Mouse (Mus musculus): ENCODE data around the gene Efhb. TPM values are rescaled to one million over a fixed set of nuclear protein-coding genes. Genes with fewer than 3 reads are reported as not detected.

The Efhb gene
- polyA plus RNA-seq, 1 experiment: not detected

DNA sequence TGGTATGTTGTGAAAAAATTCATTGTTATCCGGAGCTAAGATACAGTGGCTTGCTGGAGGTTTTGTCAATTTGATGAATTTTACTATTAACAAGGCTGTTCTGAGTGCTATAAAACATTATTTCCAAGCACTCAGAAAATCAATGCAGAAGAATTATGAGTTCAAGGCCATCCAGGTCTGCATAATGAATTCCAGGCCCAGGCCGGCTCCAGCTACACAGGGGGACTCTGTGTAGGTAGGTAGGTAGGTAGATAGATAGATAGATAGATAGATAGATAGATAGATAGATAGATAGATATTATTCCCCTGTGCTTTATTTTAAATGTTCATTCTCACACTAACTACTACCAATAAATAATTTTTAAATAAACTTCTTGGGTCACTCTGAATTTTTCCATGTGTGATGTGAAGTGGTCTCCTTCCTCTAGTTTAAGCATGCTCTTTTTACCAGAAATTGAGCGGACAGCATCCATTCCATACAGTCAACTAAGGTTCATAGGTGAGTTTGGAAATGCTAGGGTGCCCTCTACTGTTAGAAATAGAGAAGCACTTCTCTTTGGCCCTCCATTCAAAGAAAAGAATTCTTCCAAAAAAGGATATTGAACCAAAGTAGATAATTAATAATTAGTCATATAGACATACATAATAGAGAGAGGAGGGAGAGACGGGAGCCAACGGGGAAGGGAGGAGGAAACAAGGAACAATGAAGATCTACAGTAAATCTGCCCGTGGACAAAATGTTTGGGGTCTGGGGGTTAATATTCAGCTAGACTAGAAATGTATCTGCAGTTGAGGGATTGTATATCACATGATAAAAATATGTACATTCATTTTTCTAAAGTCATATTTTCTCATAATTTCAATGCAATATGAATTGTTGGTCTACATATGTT is 75.3 kb downstream of the Efhb start:
- 37% methylated on average over 6 of the region's 6 CpGs for WGBS
- TF ChIP-seq CTCF (IDR thresholded peaks at IDR 0.05; ENCODE audit: insufficient read depth, low read depth, low read length): no peak
- no peak for TF ChIP-seq POLR2A (IDR thresholded peaks at IDR 0.05; ENCODE audit: insufficient read depth, low read depth, low read length)
- H3K4me1 ChIP-seq (ENCODE audit: control insufficient read depth, insufficient read depth, low read length): no peaks in the 10 kb centered on the region
- H3K27ac ChIP-seq (ENCODE audit: insufficient read depth, low read depth, low read length): no peak overlapping the region
- H3K4me3 ChIP-seq (ENCODE audit: insufficient read depth, low read depth, low read length): no peak overlapping the region

DNA sequence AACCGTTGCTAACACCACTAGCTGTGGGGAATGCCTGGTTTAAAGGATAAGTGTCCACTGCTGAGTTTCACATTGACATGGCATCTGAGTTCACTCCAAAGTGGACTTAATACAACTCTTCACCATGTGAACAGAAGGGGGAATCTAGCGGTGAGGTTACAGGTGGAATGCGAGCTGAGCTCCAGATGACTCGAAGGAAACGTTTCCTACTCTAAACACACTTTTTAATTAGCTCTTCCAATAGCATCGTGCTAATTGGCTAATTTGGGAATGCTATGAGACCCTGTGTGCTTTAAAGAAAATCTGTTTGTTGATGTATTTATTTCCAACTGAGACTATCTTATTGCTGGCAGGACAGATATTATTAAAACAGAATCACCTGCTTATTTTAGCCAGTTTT is 76.3 kb downstream of the Efhb start:
- H3K4me3 ChIP-seq (ENCODE audit: insufficient read depth, low read depth, low read length): no peak overlapping the region
- H3K27ac ChIP-seq (ENCODE audit: insufficient read depth, low read depth, low read length): no peak overlapping the region
- H3K4me1 ChIP-seq (ENCODE audit: control insufficient read depth, insufficient read depth, low read length): no peaks in the 10 kb centered on the region
- WGBS: 59% methylated on average over 6 of the region's 6 CpGs
- TF ChIP-seq CTCF (IDR thresholded peaks at IDR 0.05; ENCODE audit: insufficient read depth, low read depth, low read length) (no peak), POLR2A (IDR thresholded peaks at IDR 0.05; ENCODE audit: insufficient read depth, low read depth, low read length) (no peak)

DNA sequence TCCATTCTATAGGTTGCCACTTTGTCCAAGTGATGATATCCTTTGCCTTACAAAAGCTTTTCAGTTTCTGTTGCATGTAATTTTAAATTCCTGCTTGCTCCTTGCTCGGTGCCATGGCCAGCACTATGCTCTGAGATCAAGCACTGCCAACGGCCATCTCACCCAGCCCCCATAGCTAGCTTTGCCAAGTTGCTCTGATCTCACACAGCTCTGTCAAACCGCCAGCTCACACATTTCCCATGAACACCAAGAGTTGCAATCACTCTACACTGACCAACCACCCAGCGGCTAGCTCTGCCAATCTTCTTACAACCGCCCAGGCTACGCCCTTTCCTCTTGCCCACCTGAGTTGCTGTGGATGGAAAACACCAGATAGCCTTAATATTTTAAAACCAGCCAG is 99.0 kb downstream of the Efhb start:
- H3K27ac ChIP-seq (ENCODE audit: insufficient read depth, low read depth, low read length): no peak overlapping the region
- no peak overlapping the region for H3K4me3 ChIP-seq (ENCODE audit: insufficient read depth, low read depth, low read length)
- no peaks in the 10 kb centered on the region for H3K4me1 ChIP-seq (ENCODE audit: control insufficient read depth, insufficient read depth, low read length)
- WGBS: 81% methylated on average over 6 of the region's 6 CpGs
- TF ChIP-seq POLR2A (IDR thresholded peaks at IDR 0.05; ENCODE audit: insufficient read depth, low read depth, low read length) (no peak), CTCF (IDR thresholded peaks at IDR 0.05; ENCODE audit: insufficient read depth, low read depth, low read length) (no peak)

Other genes with a start within 250 kb of the Efhb start
- gene Rab5a, start 15.9 kb upstream of the Efhb start, polyA plus RNA-seq (2012; ENCODE audit: insufficient read depth, insufficient read length, low replicate concordance, missing spikeins): not detected in 2 replicates
- gene Pp2d1, start 76.1 kb upstream of the Efhb start, polyA plus RNA-seq (2012; ENCODE audit: insufficient read depth, insufficient read length, low replicate concordance, missing spikeins): not detected in 2 replicates
- gene Kat2b, start 103.5 kb upstream of the Efhb start, polyA plus RNA-seq (2012; ENCODE audit: insufficient read depth, insufficient read length, low replicate concordance, missing spikeins): not detected in 2 replicates
- gene Sgo1, start 226.0 kb upstream of the Efhb start, polyA plus RNA-seq (2012; ENCODE audit: insufficient read depth, insufficient read length, low replicate concordance, missing spikeins): not detected in 2 replicates